Mouse (Mus musculus) limb, embryonic 12.5 days (tissue): ENCODE measurements around the gene Rsl1d1. TPM values are rescaled to one million over a fixed set of nuclear protein-coding genes. Genes with fewer than 3 reads are reported as not detected.

Experiments used
- ATAC-seq: fragments of 200-750 bp; cut with Nextera tagmentation; 2 replicates; pipeline ENCODE4 v1.8.0; 2017; ENCODE audit warnings: low read depth, moderate TSS enrichment; ENCODE audit not compliant: insufficient number of reproducible peaks, insufficient read depth, low FRiP score, low TSS enrichment
- H3K27ac ChIP-seq: fragments of 300-500 bp; sonication (generic); 2 replicates; pipeline ENCODE4 v1.5.1; 2016; ENCODE audit warnings: mild to moderate bottlenecking, moderate library complexity
- H3K27me3 ChIP-seq: fragments of 300-500 bp; sonication (generic); 2 replicates; pipeline ENCODE4 v1.6.1; 2016; ENCODE audit warnings: mild to moderate bottlenecking, moderate library complexity
- H3K36me3 ChIP-seq: fragments of 300-500 bp; sonication (generic); 2 replicates; pipeline ENCODE4 v1.6.1; 2016; ENCODE audit warnings: mild to moderate bottlenecking, moderate library complexity
- H3K4me1 ChIP-seq: fragments of 300-500 bp; sonication (generic); replicated peaks from 2 replicates; pipeline ENCODE4 v1.6.1; 2016
- H3K4me2 ChIP-seq: fragments of 300-500 bp; sonication (generic); 2 replicates; pipeline ENCODE4 v1.6.1; 2016; ENCODE audit warnings: mild to moderate bottlenecking, moderate library complexity
- H3K4me3 ChIP-seq: fragments of 300-500 bp; sonication (generic); replicated peaks from 2 replicates; pipeline ENCODE4 v1.5.1; 2016; ENCODE audit warnings: mild to moderate bottlenecking
- H3K9ac ChIP-seq: fragments of 300-500 bp; sonication (generic); replicated peaks from 2 replicates; pipeline ENCODE4 v1.6.1; 2016; ENCODE audit warnings: mild to moderate bottlenecking, moderate library complexity
- H3K9me3 ChIP-seq: fragments of 300-500 bp; sonication (generic); 2 replicates; pipeline ENCODE4 v1.6.1; 2016; ENCODE audit warnings: mild to moderate bottlenecking, moderate library complexity
- WGBS: fragments of 180-500 bp; shearing (Covaris S2); methylation state at CpG from one replicate; pipeline ENCODE4 v1.1.7; 2016; 5-methylcytosine and 5-hydroxymethylcytosine counted together
- polyA plus RNA-seq: library from polyadenylated mRNA; unstranded; fragments of >200 nt; fragmentation: Nextera tagmentation; extraction: Ambion mirVana; gene quantifications from 2 replicates; pipeline ENCODE4 v1.2.1, GENCODE M21; 2016

The Rsl1d1 gene
- polyA plus RNA-seq, result 224 and 225 TPM in 2 replicates

GRCm38 (mm10) chr16:11202571-11203554 is at the start of gene Rsl1d1:
Rsl1d1 (minus strand) TSS chr16:11203331.
- Histone ChIP-seq H3K4me1 (peaks cover 32% of the 10 kb centered on the region), H3K4me2 (peak within 1 kb of the TSS; percentile 91), H3K27ac (peak within 1 kb of the TSS; percentile 91), H3K27me3 (no peaks in the 10 kb centered on the region), H3K36me3 (peaks cover 56% of the 10 kb centered on the region), H3K9ac (peak within 1 kb of the TSS; percentile 91), H3K9me3 (no peaks in the 10 kb centered on the region), H3K4me3 (peak within 1 kb of the TSS; percentile 84)
- peak; percentile 97 for ATAC-seq
- WGBS, result under 1% methylated on average over 68 of the region's 68 CpGs

- Histone ChIP-seq H3K4me3 (no peak overlapping the region), H3K4me2 (no peak overlapping the region), H3K27ac (no peak overlapping the region), H3K9ac (no peak overlapping the region), H3K9me3 (no peaks in the 10 kb centered on the region), H3K27me3 (no peaks in the 10 kb centered on the region), H3K36me3 (peaks cover 4% of the 10 kb centered on the region; the same call in 1 of the 2 replicates), H3K4me1 (peaks cover 11% of the 10 kb centered on the region)
- no peak for ATAC-seq
- WGBS, result 77% methylated on average over 2 of the region's 2 CpGs
Measured at GRCm38 (mm10) chr16:11247791-11248190, 44.7 kb upstream of the Rsl1d1 start.

- Histone ChIP-seq H3K9me3 (no peaks in the 10 kb centered on the region), H3K4me3 (no peak overlapping the region), H3K27me3 (no peaks in the 10 kb centered on the region), H3K4me1 (no peaks in the 10 kb centered on the region), H3K9ac (no peak overlapping the region), H3K27ac (no peak overlapping the region), H3K36me3 (peaks cover 4% of the 10 kb centered on the region; the same call in 1 of the 2 replicates), H3K4me2 (no peak overlapping the region)
- WGBS, result 81% methylated on average over 9 of the region's 9 CpGs
- ATAC-seq, result no peak
Measured at GRCm38 (mm10) chr16:11245767-11246166, 42.6 kb upstream of the Rsl1d1 start.

- H3K4me3 ChIP-seq, result no peak overlapping the region
- no peak overlapping the region for H3K27ac ChIP-seq
- no peaks in the 10 kb centered on the region for H3K4me1 ChIP-seq
- H3K4me2 ChIP-seq, result no peak overlapping the region
- H3K9me3 ChIP-seq, result no peaks in the 10 kb centered on the region
- no peak overlapping the region for H3K9ac ChIP-seq
- H3K27me3 ChIP-seq, result no peaks in the 10 kb centered on the region
- 88% methylated on average over 1 of the region's 1 CpGs for WGBS
- no peak for ATAC-seq
- H3K36me3 ChIP-seq, result peaks cover 19% of the 10 kb centered on the region
Measured at GRCm38 (mm10) chr16:11242401-11242800, 39.3 kb upstream of the Rsl1d1 start.

GRCm38 (mm10) chr16:11217801-11218200 is 14.7 kb upstream of the Rsl1d1 start:
- no peaks in the 10 kb centered on the region for H3K4me1 ChIP-seq
- no peak for ATAC-seq
- H3K9me3 ChIP-seq, result no peaks in the 10 kb centered on the region
- WGBS, result 81% methylated on average over 3 of the region's 3 CpGs
- H3K9ac ChIP-seq, result no peak overlapping the region
- H3K4me3 ChIP-seq, result no peak overlapping the region
- peaks cover 85% of the 10 kb centered on the region for H3K36me3 ChIP-seq
- no peak overlapping the region for H3K4me2 ChIP-seq
- H3K27me3 ChIP-seq, result no peaks in the 10 kb centered on the region
- H3K27ac ChIP-seq, result no peak overlapping the region

GRCm38 (mm10) chr16:11203600-11204390 is 664 bp upstream of the Rsl1d1 start:
- Histone ChIP-seq H3K4me2 (peak overlapping the region; percentile 91), H3K27me3 (no peaks in the 10 kb centered on the region), H3K9ac (peak overlapping the region; percentile 91), H3K4me1 (peaks cover 26% of the 10 kb centered on the region), H3K9me3 (no peaks in the 10 kb centered on the region), H3K4me3 (peak overlapping the region; percentile 84), H3K36me3 (peaks cover 55% of the 10 kb centered on the region), H3K27ac (peak overlapping the region; percentile 91)
- 8% methylated on average over 24 of the region's 24 CpGs for WGBS
- peak; percentile 64; the same call in 1 of the 2 replicates for ATAC-seq

GRCm38 (mm10) chr16:11201740-11202394 is 1.3 kb downstream of the Rsl1d1 start:
- no peak overlapping the region for H3K27ac ChIP-seq
- WGBS, result 68% methylated on average over 6 of the region's 6 CpGs

GRCm38 (mm10) chr16:11200247-11200646 is 2.9 kb downstream of the Rsl1d1 start:
- no peak overlapping the region for H3K4me2 ChIP-seq
- H3K9me3 ChIP-seq, result no peaks in the 10 kb centered on the region
- H3K36me3 ChIP-seq, result peaks cover 66% of the 10 kb centered on the region
- H3K27ac ChIP-seq, result no peak overlapping the region
- H3K9ac ChIP-seq, result no peak overlapping the region
- ATAC-seq, result no peak
- H3K4me1 ChIP-seq, result peaks cover 29% of the 10 kb centered on the region
- H3K27me3 ChIP-seq, result no peaks in the 10 kb centered on the region
- H3K4me3 ChIP-seq, result no peak overlapping the region
- 95% methylated on average over 3 of the region's 3 CpGs for WGBS

More at GRCm38 (mm10) chr16:11201740-11202394, 1.3 kb downstream of the Rsl1d1 start:
- Histone ChIP-seq H3K4me3 (peak overlapping the region; percentile 84), H3K4me1 (peaks cover 32% of the 10 kb centered on the region), H3K4me2 (peak overlapping the region; percentile 91), H3K27me3 (no peaks in the 10 kb centered on the region), H3K9ac (peak overlapping the region; percentile 91; the same call in 1 of the 2 replicates), H3K9me3 (no peaks in the 10 kb centered on the region), H3K36me3 (peaks cover 59% of the 10 kb centered on the region)
- ATAC-seq, result no peak

- Histone ChIP-seq H3K36me3 (peaks cover 80% of the 10 kb centered on the region), H3K4me1 (peaks cover 15% of the 10 kb centered on the region), H3K9me3 (no peaks in the 10 kb centered on the region), H3K27me3 (no peaks in the 10 kb centered on the region), H3K27ac (peak overlapping the region; percentile 35; the same call in 1 of the 2 replicates), H3K4me2 (no peak overlapping the region), H3K9ac (no peak overlapping the region), H3K4me3 (no peak overlapping the region)
- peak; percentile 57 for ATAC-seq
- 28% methylated on average over 2 of the region's 2 CpGs for WGBS
Measured at GRCm38 (mm10) chr16:11198467-11198866, 4.7 kb downstream of the Rsl1d1 start.

GRCm38 (mm10) chr16:11197052-11197451 is 6.1 kb downstream of the Rsl1d1 start:
- no peak for ATAC-seq
- H3K9ac ChIP-seq, result no peak overlapping the region
- H3K4me1 ChIP-seq, result peaks cover 15% of the 10 kb centered on the region
- H3K9me3 ChIP-seq, result no peaks in the 10 kb centered on the region
- no peak overlapping the region for H3K4me3 ChIP-seq
- H3K27me3 ChIP-seq, result no peaks in the 10 kb centered on the region
- H3K36me3 ChIP-seq, result peaks cover 94% of the 10 kb centered on the region
- H3K27ac ChIP-seq, result no peak overlapping the region
- H3K4me2 ChIP-seq, result no peak overlapping the region
- WGBS, result 92% methylated on average over 4 of the region's 4 CpGs
